Mouse (Mus musculus): ENCODE data around the gene Nyx. TPM values are rescaled to one million over a fixed set of nuclear protein-coding genes. Genes with fewer than 3 reads are reported as not detected.

The Nyx gene
- not detected for polyA plus RNA-seq (2012; fragmentation: generic; extraction: Trizol)

GRCm38 (mm10) chrX:13465810-13466209 lies at the start of gene Nyx:
Gene Nyx (plus strand): TSS chrX:13466110.

Other genes starting within 250 kb of the Nyx start
- gene Ddx3x, start 185.1 kb upstream of the Nyx start, polyA plus RNA-seq (2012; fragmentation: generic; extraction: Trizol), result 10 to 100 TPM in 1 of 2 experiments, 1 to 10 TPM in 1; 2.8 to 19.4 TPM
- under 1 TPM in 1 of 2 experiments, not detected in 1; 0.05 TPM for gene Gpr34, start 166.0 kb downstream of the Nyx start, polyA plus RNA-seq (2012; fragmentation: generic; extraction: Trizol)
- not detected for gene Gpr82, start 195.3 kb downstream of the Nyx start, polyA plus RNA-seq (2012; fragmentation: generic; extraction: Trizol)